Mouse (Mus musculus): ENCODE results near the gene AI661453.
A peak's percentile ranks its signal among the peaks of the same experiment; 100 is the strongest.
"Not testable (repeated sequence)": the region's sequence is repeated elsewhere in the genome, so short reads cannot be mapped to it uniquely, and the experiment has no call there.

The AI661453 gene

DNA sequence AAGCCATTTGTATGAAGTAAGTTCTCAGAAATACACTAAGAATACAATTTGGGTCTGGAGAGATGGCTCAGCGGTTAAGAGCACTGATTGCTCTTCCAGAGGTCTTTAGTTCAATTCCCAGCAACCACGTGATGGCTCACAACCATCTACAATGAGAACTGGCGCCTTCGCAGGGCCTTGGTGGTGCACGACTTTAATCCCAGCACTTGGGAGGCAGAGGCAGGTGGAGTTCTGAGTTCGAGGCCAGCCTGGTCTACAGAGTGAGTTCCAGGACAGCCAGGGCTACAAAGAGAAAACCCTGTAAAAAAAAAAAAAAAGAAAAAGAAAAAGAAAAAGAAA lies 66.3 kb downstream of the AI661453 start:
- DNase-seq (ENCODE audit: low spot score in 2 of 2): not testable (repeated sequence)

DNA sequence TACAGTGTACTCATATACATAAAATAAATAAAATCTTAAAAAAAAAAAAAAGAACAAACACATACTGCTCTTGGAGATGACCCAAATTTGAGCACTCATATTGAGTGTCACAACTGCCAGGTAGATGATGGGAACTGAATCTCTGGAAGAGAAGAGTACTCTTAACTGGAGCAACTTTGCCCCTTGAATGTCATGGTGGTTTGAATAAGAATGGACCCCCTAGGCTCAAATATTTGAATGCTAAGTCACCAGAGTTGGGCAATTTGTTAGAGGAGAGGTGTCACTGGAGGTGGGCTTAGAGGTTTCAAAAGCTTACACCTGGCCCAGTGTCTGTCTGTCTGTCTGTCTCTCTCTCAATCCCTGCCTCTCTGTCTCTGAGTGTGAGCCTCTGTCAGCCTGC lies 67.3 kb downstream of the AI661453 start:
- DNase-seq (ENCODE audit: low spot score in 2 of 2): no peak

- DNase-seq (ENCODE audit: low spot score in 2 of 2): no peak
Measured at GRCm38 (mm10) chr17:47504228-47504627, 67.8 kb downstream of the AI661453 start.

DNA sequence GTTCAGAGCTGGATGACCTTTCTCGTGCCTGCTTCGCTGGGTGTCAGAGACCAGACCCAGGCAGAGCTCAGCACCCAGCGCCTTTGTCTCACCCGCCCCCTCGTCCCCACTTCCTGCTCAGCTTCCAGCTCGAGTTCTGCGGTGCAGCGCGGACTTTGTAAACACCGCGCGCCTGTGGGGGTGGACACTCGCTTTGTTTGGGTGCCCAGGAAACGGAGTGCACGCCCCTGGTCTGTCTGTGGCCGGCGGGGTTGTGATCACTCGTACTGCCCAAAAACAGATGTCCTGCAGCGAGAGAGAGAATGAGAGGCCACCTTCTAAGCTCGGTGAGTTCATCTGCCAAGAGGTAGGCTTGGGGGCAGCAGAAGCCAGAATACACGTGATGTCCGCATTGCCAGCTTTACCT lies 68.5 kb downstream of the AI661453 start, which contains the start of gene Ccnd3:
Gene Ccnd3 (plus strand): TSS at position 111 of the 406 bp plus-strand sequence.
- peak; percentile 72 to 84 for DNase-seq (ENCODE audit: low spot score in 2 of 2)

GRCm38 (mm10) chr17:47505566-47505965 lies 69.2 kb downstream of the AI661453 start:
- DNase-seq (ENCODE audit: low spot score in 2 of 2): no peak

GRCm38 (mm10) chr17:47506042-47506441 lies 69.6 kb downstream of the AI661453 start:
- no peak for DNase-seq (ENCODE audit: low spot score in 2 of 2)

GRCm38 (mm10) chr17:47506697-47507096 lies 70.3 kb downstream of the AI661453 start:
- DNase-seq (ENCODE audit: low spot score in 2 of 2): no peak

- DNase-seq (ENCODE audit: low spot score in 2 of 2): no peak
Measured at GRCm38 (mm10) chr17:47507523-47507922, 71.1 kb downstream of the AI661453 start.

DNA sequence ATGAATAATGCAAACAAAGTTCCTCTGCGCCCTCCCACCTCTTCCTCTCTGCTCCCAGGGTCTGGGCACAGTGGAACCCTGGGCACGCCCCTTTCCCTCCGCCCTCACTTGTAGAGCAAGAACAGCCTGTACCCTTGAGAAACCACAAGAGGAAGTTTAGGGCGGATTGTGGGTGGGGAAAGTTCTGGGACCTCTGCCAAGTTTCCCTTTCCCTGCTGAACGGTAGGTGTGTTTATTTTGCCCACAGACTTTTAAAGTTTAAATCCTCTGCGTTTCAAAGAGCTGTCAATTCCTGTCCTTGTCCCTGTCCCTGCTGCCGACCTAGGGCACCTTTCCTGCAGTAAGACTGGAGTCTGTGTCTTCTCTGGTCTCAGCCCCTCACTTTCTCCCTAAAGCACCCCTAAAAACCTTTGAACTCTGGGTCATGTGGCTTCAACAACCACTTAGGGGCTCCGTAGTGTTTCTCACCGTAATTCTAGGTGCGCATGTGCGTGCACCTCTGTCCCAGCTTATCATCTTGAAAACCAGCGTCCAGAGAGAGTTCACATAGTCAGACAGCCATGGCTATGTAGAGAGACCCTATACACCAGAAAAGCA lies 71.7 kb downstream of the AI661453 start:
- peak; percentile 89 to 96 for DNase-seq (ENCODE audit: low spot score in 2 of 2)

GRCm38 (mm10) chr17:47509031-47509705 lies 72.8 kb downstream of the AI661453 start:
- no peak for DNase-seq (ENCODE audit: low spot score in 2 of 2)

- DNase-seq (ENCODE audit: low spot score in 2 of 2): peak; percentile 96 to 97
Measured at GRCm38 (mm10) chr17:47511111-47512020, 75.0 kb downstream of the AI661453 start.

DNA sequence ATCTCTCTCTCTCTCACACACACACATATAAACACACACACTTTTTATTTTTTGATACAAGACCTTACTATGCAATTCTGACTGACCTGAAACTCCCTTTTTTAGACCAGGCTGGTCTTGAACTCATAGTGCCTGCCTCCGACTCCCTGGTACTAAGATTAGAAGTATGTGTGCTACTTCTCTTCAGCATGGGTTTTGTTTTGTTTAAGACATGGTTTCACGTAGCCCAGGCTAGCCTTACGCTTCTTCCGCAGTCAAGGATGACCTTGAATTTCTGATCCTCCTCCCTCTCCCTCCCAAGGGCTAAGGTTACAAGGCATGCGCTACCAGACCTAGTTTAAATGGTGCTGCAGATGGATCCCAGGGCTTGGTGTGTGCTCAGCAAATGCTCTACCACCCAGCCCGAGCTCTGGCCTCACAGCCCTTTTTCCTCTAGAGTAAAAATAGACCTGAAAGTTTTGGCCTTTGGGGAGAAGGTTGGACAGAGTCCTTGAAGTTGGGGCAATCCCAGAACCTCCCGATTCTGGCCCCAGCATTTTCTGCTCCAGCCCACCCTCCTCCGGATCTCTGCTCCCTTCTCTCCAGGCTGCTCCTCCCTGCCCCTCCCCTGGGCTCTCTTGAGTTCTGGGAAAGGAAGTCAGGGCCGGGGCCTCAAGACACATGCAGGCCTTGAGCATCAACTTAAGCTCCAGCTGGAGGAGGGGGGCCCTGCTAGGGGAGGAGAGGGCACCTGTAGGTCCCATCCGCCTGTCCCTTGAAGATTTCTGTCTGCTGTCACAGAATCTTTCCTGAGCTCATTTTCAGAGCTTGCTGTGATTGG lies 76.8 kb downstream of the AI661453 start:
- peak in 1 of 2 experiments; percentile 59 for DNase-seq (ENCODE audit: low spot score in 2 of 2)

GRCm38 (mm10) chr17:47515180-47515844 lies 78.9 kb downstream of the AI661453 start:
- DNase-seq (ENCODE audit: low spot score in 2 of 2): no peak

GRCm38 (mm10) chr17:47516232-47516631 lies 79.8 kb downstream of the AI661453 start:
- DNase-seq (ENCODE audit: low spot score in 2 of 2): no peak

DNA sequence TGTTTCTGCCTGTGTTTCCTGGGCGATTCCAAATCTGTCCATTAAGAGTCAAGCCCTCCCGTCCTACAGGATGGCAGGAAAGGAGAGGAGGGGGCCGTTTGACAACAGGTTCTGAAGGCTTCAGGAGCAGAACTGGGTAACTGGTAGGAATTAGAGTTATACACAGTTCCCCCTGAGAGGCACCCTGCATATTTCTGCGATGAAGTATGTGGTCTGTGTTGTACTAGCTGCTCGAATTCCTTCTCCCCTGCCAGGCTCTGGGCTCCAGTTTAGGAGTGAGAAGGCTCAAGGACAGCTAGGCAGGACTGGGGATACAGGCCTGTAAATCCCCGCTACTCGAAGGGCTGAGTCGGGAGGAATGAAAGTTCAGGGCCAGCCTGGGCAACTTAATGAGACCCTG lies 81.8 kb downstream of the AI661453 start:
- no peak for DNase-seq (ENCODE audit: low spot score in 2 of 2)

All from urinary bladder, adult 18-20 months (tissue).